Mouse (Mus musculus) adrenal gland, adult 18-20 months (tissue): ENCODE results near the gene Smndc1. TPM values are rescaled to one million over a fixed set of nuclear protein-coding genes. Genes with fewer than 3 reads are reported as not detected.

Experiments
- DNase-seq, 2 experiments: peaks; one replicate each; pipeline ENCODE4 v3.0.0; 2021 to 2022; ENCODE audit warnings: low spot score in 2 of 2
- total RNA-seq, 2 experiments: library from RNA; stranded (reverse); gene quantifications; 1 replicate in 1 of 2; 2 replicates in 1 of 2; pipeline ENCODE4 v1.2.3; 2021

The Smndc1 gene
- total RNA-seq, 2 experiments from 2014 or later: 41.5 to 44.2 TPM

- no peak for DNase-seq
These were observed 36.5 kb downstream of the Smndc1 start for GRCm38 (mm10) chr19:53353864-53354263.

DNA sequence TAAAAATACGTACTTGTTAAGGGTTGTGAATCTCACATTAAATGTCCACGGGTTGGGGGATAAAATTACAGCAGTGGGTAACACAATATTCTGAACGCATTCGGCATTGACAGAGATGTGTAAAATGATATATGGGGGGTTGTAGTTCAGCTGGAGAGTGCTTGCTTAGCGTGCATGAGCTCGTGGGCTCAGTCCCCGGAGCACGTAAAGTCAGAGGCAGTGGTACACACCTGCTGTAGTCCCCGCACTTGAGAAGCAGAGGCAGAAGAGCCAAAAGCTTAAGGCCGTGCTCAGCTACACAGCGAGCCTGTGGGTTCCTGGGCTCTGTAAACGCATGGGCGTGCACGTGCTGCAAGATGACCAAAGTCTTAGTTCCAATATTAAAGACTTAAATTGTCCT, 44.6 kb downstream of the Smndc1 start:
- DNase-seq: no peak

GRCm38 (mm10) chr19:53344062-53344461, 46.3 kb downstream of the Smndc1 start:
- no peak for DNase-seq

- no peak for DNase-seq
These were observed 47.0 kb downstream of the Smndc1 start for GRCm38 (mm10) chr19:53343174-53343881.

GRCm38 (mm10) chr19:53340423-53340822, 50.0 kb downstream of the Smndc1 start:
- DNase-seq: no peak

DNA sequence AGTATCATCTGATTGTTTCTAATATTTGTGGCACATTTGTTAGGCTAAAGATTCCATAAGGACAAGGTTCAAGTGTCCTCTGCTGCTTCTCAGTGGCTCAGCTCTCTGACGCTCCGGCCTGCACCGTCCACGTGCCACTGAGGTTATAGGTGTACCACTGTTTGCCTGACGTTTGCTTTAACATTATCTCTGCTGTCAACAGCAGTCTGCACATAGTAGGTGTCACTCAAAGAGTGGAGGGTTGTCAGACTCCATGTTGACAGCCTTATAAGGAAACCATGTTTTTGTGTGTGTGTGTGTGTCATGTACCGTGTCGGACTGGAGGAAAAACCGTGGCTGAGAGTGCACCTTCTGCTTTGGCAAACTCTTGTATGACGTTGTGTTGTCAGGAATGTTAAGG, 55.1 kb downstream of the Smndc1 start:
- no peak for DNase-seq

GRCm38 (mm10) chr19:53333730-53334129, 56.6 kb downstream of the Smndc1 start:
- DNase-seq: no peak

- DNase-seq: no peak
These were observed 58.4 kb downstream of the Smndc1 start for GRCm38 (mm10) chr19:53331882-53332500.

DNA sequence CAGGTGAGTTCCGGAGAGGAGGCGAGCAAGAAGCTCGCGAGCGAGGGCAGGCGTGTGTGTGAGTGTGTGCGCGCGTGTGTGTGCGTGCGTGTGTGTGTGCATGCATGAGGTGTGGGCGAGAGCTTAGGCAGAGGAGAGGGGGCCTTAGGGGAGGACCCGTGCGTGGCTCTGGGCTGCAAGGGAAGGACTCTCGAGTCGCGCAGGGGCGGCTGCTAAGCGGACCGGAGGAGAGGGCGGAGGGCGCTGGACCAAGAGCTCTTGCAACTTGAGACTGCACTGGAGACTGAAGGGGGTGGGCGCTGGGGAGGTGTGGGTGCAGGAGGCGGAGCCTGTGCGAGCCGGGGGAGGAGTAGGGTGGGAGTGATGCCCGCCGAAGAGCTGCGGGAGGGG, 60.4 kb downstream of the Smndc1 start:
- DNase-seq: peak; percentile 61 to 64

Other genes with a start within 250 kb of the Smndc1 start
- gene Mxi1, start 80.1 kb downstream of the Smndc1 start, total RNA-seq: 10 to 100 TPM; 29.2 to 35.0 TPM
- not detected for gene Gm10197, start 18.8 kb downstream of the Smndc1 start, total RNA-seq
- 10 to 100 TPM in 1 of 2 experiments, 1 to 10 TPM in 1; 6.5 to 13.6 TPM for gene Dusp5, start 138.5 kb upstream of the Smndc1 start, total RNA-seq
- gene Nutf2-ps1, start 198.5 kb upstream of the Smndc1 start, total RNA-seq: 10 to 100 TPM; 63.0 to 71.1 TPM
- 10 to 100 TPM; 24.7 to 30.2 TPM for gene Smc3, start 209.8 kb upstream of the Smndc1 start, total RNA-seq